Mouse (Mus musculus): ENCODE data around the gene Sept1. TPM values are rescaled to one million over a fixed set of nuclear protein-coding genes. Genes with fewer than 3 reads are reported as not detected.
"Not testable (repeated sequence)": the region's sequence is repeated elsewhere in the genome, so short reads cannot be mapped to it uniquely, and the experiment has no call there.

Gene Sept1
- polyA plus RNA-seq, 1 experiment: 22.0 TPM

GRCm38 (mm10) chr7:127194011-127194632 lies 38.8 kb downstream of the Sept1 start:
- DNase-seq (ENCODE audit: low spot score): no peak

- no peak for DNase-seq (ENCODE audit: low spot score)
Observed at GRCm38 (mm10) chr7:127192989-127193388, 39.9 kb downstream of the Sept1 start.

DNA sequence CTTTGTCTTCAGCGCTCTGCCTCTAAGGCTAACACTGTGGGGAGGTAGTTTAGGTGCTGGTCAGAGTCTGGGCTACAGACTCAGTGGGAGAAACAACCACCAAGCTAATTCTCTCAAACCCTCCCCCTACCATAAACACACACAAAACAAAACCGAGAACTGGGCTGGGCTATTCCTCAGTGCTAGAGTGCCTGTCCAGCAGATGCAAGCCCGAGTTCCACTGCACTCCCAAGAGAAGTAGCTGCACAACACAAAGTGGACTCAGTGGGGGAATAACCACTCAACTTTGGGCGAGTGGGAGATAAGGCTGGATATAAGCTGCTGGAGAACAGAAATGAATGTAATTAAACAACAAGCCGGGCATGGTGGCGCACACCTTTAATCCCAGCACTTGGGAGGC lies 42.3 kb downstream of the Sept1 start:
- DNase-seq (ENCODE audit: low spot score): no peak

GRCm38 (mm10) chr7:127188305-127189276 lies 44.3 kb downstream of the Sept1 start:
- DNase-seq (ENCODE audit: low spot score): no peak

GRCm38 (mm10) chr7:127187351-127187750 lies 45.6 kb downstream of the Sept1 start:
- no peak for DNase-seq (ENCODE audit: low spot score)

DNA sequence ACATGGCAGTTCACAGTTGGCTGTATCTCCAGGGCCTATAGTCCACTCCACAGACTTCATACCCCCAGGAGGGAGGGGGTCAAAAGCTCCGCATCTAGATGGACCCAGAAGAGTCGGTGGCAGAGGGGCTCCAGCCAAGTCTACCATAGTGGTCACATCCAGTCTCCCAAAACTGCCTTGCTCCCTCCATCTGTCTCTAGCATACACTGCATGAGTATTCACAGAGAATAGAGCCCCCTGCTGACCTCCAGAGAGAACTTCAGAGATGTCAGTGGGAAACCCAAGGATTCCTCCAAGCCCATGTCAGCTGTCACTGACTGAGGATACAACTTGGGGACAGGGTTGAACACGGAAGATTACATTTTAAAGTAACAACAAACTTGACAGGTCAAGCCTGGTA lies 47.3 kb downstream of the Sept1 start:
- DNase-seq (ENCODE audit: low spot score): no peak

GRCm38 (mm10) chr7:127184720-127185119 lies 48.2 kb downstream of the Sept1 start:
- no peak for DNase-seq (ENCODE audit: low spot score)

DNA sequence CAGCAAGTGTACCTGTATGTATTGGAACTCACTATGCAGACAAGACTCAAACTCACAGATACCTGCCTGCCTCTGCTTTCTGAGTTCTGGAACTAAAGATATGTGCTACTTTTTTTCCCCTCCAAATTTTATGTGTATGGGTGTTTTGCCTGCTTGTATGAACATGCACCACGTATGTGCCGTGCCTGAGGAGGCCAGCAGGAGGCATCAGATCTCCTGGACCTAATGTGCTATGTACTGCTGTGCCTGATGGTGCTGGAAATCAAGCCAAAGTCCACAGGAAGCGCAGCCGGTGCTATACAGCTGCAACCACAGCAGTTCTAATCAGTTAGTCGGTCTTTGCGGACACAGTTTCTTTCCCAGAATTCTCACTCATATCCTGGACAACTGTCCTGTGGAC lies 49.1 kb downstream of the Sept1 start:
- DNase-seq (ENCODE audit: low spot score): no peak

GRCm38 (mm10) chr7:127183345-127183744 lies 49.6 kb downstream of the Sept1 start:
- no peak for DNase-seq (ENCODE audit: low spot score)

DNA sequence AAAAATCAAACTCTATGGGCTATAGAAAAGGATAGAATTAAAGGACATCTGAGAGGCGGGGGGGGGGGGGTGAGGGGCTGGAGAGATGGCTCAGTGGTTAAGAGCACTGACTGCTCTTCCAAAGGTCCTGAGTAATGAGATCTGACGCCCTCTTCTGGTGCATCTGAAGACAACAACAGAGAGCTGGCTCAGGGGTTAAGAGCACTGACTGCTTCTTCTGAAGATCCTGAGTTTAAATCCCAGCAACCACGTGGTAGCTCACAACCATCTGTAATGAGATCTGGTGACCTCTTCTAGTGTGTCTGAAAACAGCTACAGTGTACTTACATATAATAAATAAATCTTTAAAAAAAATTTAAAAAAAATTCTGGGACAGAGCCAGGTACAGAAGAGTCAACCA lies 51.2 kb downstream of the Sept1 start:
- not testable (repeated sequence) for DNase-seq (ENCODE audit: low spot score)

- no peak for DNase-seq (ENCODE audit: low spot score)
Observed at GRCm38 (mm10) chr7:127180783-127181182, 52.1 kb downstream of the Sept1 start.

DNA sequence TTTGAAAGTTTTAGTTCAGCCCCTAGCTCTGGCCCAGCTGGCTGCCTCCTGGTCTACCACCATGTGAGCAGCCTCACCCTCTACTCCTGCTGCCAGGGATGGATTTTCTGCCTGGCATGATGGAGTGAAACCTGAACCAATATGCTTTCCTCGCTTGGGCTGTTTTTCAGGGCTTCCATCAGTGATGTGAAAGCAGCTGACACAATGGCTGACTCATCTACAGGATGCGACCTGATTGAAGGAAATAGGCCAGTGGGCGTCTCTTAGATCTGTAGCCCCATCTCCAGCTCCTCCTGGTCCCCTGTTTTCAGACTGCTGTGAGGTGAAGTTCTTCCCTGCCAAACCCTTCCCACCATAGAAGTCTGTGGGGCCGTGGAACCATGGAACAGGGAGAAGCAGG lies 56.0 kb downstream of the Sept1 start:
- DNase-seq (ENCODE audit: low spot score): no peak

DNA sequence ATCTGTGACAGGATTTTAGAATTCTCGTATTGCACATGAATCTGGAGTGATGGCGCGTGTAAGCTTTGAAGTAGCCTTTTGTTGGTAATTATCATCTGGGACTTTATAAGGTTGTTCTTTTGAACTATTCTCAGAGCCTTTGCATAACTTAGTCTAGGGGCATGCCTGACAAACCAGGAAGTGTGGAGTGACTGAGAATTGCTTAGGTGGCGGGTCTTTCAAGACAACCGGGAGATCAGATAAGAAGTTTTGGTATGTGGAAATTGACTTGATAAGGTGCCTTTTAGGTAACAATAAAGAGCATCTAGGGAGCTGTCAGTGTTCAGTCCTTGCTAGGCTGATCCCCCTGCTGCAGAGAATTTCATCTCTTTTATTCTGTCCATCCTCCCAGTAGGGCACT lies 66.4 kb downstream of the Sept1 start:
- DNase-seq (ENCODE audit: low spot score): no peak

GRCm38 (mm10) chr7:127165607-127166493 lies 67.1 kb downstream of the Sept1 start:
- DNase-seq (ENCODE audit: low spot score): no peak

Other genes with a start within 250 kb of the Sept1 start
- 46.2 and 52.7 TPM in 2 replicates for gene Mvp, start 218.5 kb downstream of the Sept1 start, polyA plus RNA-seq (2012; rRNA removed)
- 2.8 and 3.2 TPM in 2 replicates for gene Pagr1b, start 216.6 kb downstream of the Sept1 start, polyA plus RNA-seq (2012; rRNA removed)
- gene Pagr1a, start 215.8 kb downstream of the Sept1 start, polyA plus RNA-seq (2012; rRNA removed): 16.4 and 18.2 TPM in 2 replicates
- gene Gm42742, start 212.0 kb downstream of the Sept1 start, polyA plus RNA-seq (2012; rRNA removed): 66.3 and 76.5 TPM in 2 replicates
- gene Prrt2, start 211.9 kb downstream of the Sept1 start, polyA plus RNA-seq (2012; rRNA removed): 9.7 and 10.2 TPM in 2 replicates
- gene Maz, start 206.1 kb downstream of the Sept1 start, polyA plus RNA-seq (2012; rRNA removed): 72.0 and 72.5 TPM in 2 replicates
- 2.3 and 2.7 TPM in 2 replicates for gene Kif22, start 190.7 kb downstream of the Sept1 start, polyA plus RNA-seq (2012; rRNA removed)
- gene Zg16, start 145.8 kb downstream of the Sept1 start, polyA plus RNA-seq (2012; rRNA removed): 0.15 and 0.34 TPM in 2 replicates
- gene AI467606, start 141.8 kb downstream of the Sept1 start, polyA plus RNA-seq (2012; rRNA removed): 4.4 and 6.0 TPM in 2 replicates
- gene Qprt, start 110.9 kb downstream of the Sept1 start, polyA plus RNA-seq (2012; rRNA removed): 0.80 and 0.81 TPM in 2 replicates
- 1.2 and 1.9 TPM in 2 replicates for gene Spn, start 95.3 kb downstream of the Sept1 start, polyA plus RNA-seq (2012; rRNA removed)
- gene Cd2bp2, start 37.1 kb downstream of the Sept1 start, polyA plus RNA-seq (2012; rRNA removed): 66.2 and 68.8 TPM in 2 replicates
- 23.0 and 30.1 TPM in 2 replicates for gene Tbc1d10b, start 24.7 kb downstream of the Sept1 start, polyA plus RNA-seq (2012; rRNA removed)
- 1.2 and 2.1 TPM in 2 replicates for gene Mylpf, start 24.2 kb downstream of the Sept1 start, polyA plus RNA-seq (2012; rRNA removed)
- 10.0 and 10.5 TPM in 2 replicates for gene Zfp553, start 69 bp downstream of the Sept1 start, polyA plus RNA-seq (2012; rRNA removed)
- gene Zfp771, start 11.1 kb upstream of the Sept1 start, polyA plus RNA-seq (2012; rRNA removed): 49.8 and 54.0 TPM in 2 replicates
- 19.2 and 24.9 TPM in 2 replicates for gene Dctpp1, start 27.6 kb upstream of the Sept1 start, polyA plus RNA-seq (2012; rRNA removed)
- 19.8 and 21.1 TPM in 2 replicates for gene Sephs2, start 40.9 kb upstream of the Sept1 start, polyA plus RNA-seq (2012; rRNA removed)
- gene Itgal, start 63.1 kb upstream of the Sept1 start, polyA plus RNA-seq (2012; rRNA removed): 3.4 and 3.5 TPM in 2 replicates
- 16.9 and 19.8 TPM in 2 replicates for gene Zfp768, start 112.5 kb upstream of the Sept1 start, polyA plus RNA-seq (2012; rRNA removed)
- gene Zfp747, start 142.9 kb upstream of the Sept1 start, polyA plus RNA-seq (2012; rRNA removed): 7.5 and 9.0 TPM in 2 replicates
- gene 9130019O22Rik, start 154.0 kb upstream of the Sept1 start, polyA plus RNA-seq (2012; rRNA removed): 3.7 and 3.9 TPM in 2 replicates
- gene E430018J23Rik, start 160.5 kb upstream of the Sept1 start, polyA plus RNA-seq (2012; rRNA removed): 6.2 and 6.8 TPM in 2 replicates
- 7.8 and 9.7 TPM in 2 replicates for gene Zfp764, start 173.7 kb upstream of the Sept1 start, polyA plus RNA-seq (2012; rRNA removed)
- gene Zfp688, start 188.9 kb upstream of the Sept1 start, polyA plus RNA-seq (2012; rRNA removed): 19.5 and 20.2 TPM in 2 replicates
- gene Zfp689, start 216.0 kb upstream of the Sept1 start, polyA plus RNA-seq (2012; rRNA removed): 3.1 and 3.7 TPM in 2 replicates
- 69.2 and 79.9 TPM in 2 replicates for gene Prr14, start 226.5 kb upstream of the Sept1 start, polyA plus RNA-seq (2012; rRNA removed)
- gene Fbrs, start 246.1 kb upstream of the Sept1 start, polyA plus RNA-seq (2012; rRNA removed): 12.4 and 30.8 TPM in 2 replicates